Mouse (Mus musculus) liver, embryonic 15.5 days (tissue): ENCODE results near the gene Spink2. TPM values are rescaled to one million over a fixed set of nuclear protein-coding genes. Genes with fewer than 3 reads are reported as not detected.
"Not testable (repeated sequence)": the region's sequence is repeated elsewhere in the genome, so short reads cannot be mapped to it uniquely, and the experiment has no call there.

Experiments used
- ATAC-seq: fragments of 200-750 bp; cut with Nextera tagmentation; 2 replicates; pipeline ENCODE4 v1.8.0; 2017; ENCODE audit warnings: moderate number of reproducible peaks, mild to moderate bottlenecking, moderate library complexity; ENCODE audit not compliant: insufficient read depth
- H3K27ac ChIP-seq: fragments of 300-500 bp; sonication (generic); replicated peaks from 2 replicates; pipeline ENCODE4 v1.5.1; 2015; ENCODE audit warnings: mild to moderate bottlenecking, inconsistent platforms
- H3K27me3 ChIP-seq: fragments of 300-500 bp; sonication (generic); 2 replicates; pipeline ENCODE4 v1.6.1; 2015; ENCODE audit warnings: mild to moderate bottlenecking, inconsistent platforms
- H3K36me3 ChIP-seq: fragments of 300-500 bp; sonication (generic); replicated peaks from 2 replicates; pipeline ENCODE4 v1.6.1; 2015; ENCODE audit warnings: moderate library complexity, mild to moderate bottlenecking, inconsistent platforms
- H3K4me1 ChIP-seq: fragments of 300-500 bp; sonication (generic); replicated peaks from 2 replicates; pipeline ENCODE4 v1.6.1; 2015; ENCODE audit warnings: inconsistent platforms
- H3K4me2 ChIP-seq: fragments of 300-500 bp; sonication (generic); 2 replicates; pipeline ENCODE4 v1.6.1; 2015; ENCODE audit warnings: moderate library complexity, mild to moderate bottlenecking, inconsistent platforms
- H3K4me3 ChIP-seq: fragments of 300-500 bp; sonication (generic); replicated peaks from 2 replicates; pipeline ENCODE4 v1.5.1; 2015; ENCODE audit warnings: mild to moderate bottlenecking, inconsistent platforms
- H3K9ac ChIP-seq: fragments of 300-500 bp; sonication (generic); 2 replicates; pipeline ENCODE4 v1.6.1; 2015; ENCODE audit warnings: moderate library complexity, mild to moderate bottlenecking, inconsistent platforms
- H3K9me3 ChIP-seq: fragments of 300-500 bp; sonication (generic); replicated peaks from 2 replicates; pipeline ENCODE4 v1.6.1; 2016; ENCODE audit warnings: inconsistent platforms
- WGBS: fragments of 180-500 bp; shearing (Covaris S2); methylation state at CpG from one replicate; pipeline ENCODE4 v1.1.7; 2015; ENCODE audit warnings: mixed read lengths; ENCODE audit not compliant: insufficient replicate concordance; 5-methylcytosine and 5-hydroxymethylcytosine counted together
- polyA plus RNA-seq: library from polyadenylated mRNA; unstranded; fragments of >200 nt; fragmentation: Nextera tagmentation; extraction: Ambion mirVana; gene quantifications from 2 replicates; pipeline ENCODE4 v1.2.1, GENCODE M21; 2015

The Spink2 gene
- polyA plus RNA-seq, 1 experiment from 2014 or later: 0.21 TPM

GRCm38 (mm10) chr5:77193951-77194350 lies 17.3 kb downstream of the Spink2 start:
- Histone ChIP-seq H3K4me1 (no peaks in the 10 kb centered on the region), H3K9ac (no peak overlapping the region), H3K9me3 (no peaks in the 10 kb centered on the region), H3K27me3 (no peaks in the 10 kb centered on the region), H3K27ac (no peak overlapping the region), H3K4me2 (no peak overlapping the region), H3K36me3 (no peaks in the 10 kb centered on the region), H3K4me3 (no peak overlapping the region)
- ATAC-seq: no peak
- 34% methylated on average over 3 of the region's 3 CpGs for WGBS

GRCm38 (mm10) chr5:77193266-77193665 lies 18.0 kb downstream of the Spink2 start:
- no peak for ATAC-seq
- H3K4me2 ChIP-seq: no peak overlapping the region

GRCm38 (mm10) chr5:77191631-77192030 lies 19.6 kb downstream of the Spink2 start:
- ATAC-seq: no peak
- Histone ChIP-seq H3K36me3 (no peaks in the 10 kb centered on the region), H3K4me1 (no peaks in the 10 kb centered on the region), H3K4me3 (no peak overlapping the region), H3K9me3 (no peaks in the 10 kb centered on the region), H3K9ac (no peak overlapping the region), H3K27ac (no peak overlapping the region), H3K27me3 (no peaks in the 10 kb centered on the region), H3K4me2 (no peak overlapping the region)
- 50% methylated on average over 1 of the region's 1 CpGs for WGBS

More at GRCm38 (mm10) chr5:77193266-77193665, 18.0 kb downstream of the Spink2 start:
- no peaks in the 10 kb centered on the region for H3K4me1 ChIP-seq
- H3K9me3 ChIP-seq: no peaks in the 10 kb centered on the region
- no peaks in the 10 kb centered on the region for H3K36me3 ChIP-seq
- no peak overlapping the region for H3K27ac ChIP-seq
- H3K9ac ChIP-seq: no peak overlapping the region
- 11% methylated on average over 4 of the region's 4 CpGs for WGBS
- H3K4me3 ChIP-seq: no peak overlapping the region
- no peaks in the 10 kb centered on the region for H3K27me3 ChIP-seq

- 51% methylated on average over 4 of the region's 4 CpGs for WGBS
- Histone ChIP-seq H3K36me3 (no peaks in the 10 kb centered on the region), H3K9me3 (no peaks in the 10 kb centered on the region), H3K27me3 (no peaks in the 10 kb centered on the region), H3K27ac (no peak overlapping the region), H3K4me3 (no peak overlapping the region), H3K9ac (no peak overlapping the region), H3K4me2 (no peak overlapping the region), H3K4me1 (no peaks in the 10 kb centered on the region)
- no peak for ATAC-seq
Measured at GRCm38 (mm10) chr5:77191106-77191505, 20.2 kb downstream of the Spink2 start.

GRCm38 (mm10) chr5:77188738-77189137 lies 22.5 kb downstream of the Spink2 start:
- Histone ChIP-seq H3K9ac (no peak overlapping the region), H3K27ac (no peak overlapping the region), H3K27me3 (no peaks in the 10 kb centered on the region), H3K36me3 (no peaks in the 10 kb centered on the region), H3K4me1 (no peaks in the 10 kb centered on the region), H3K4me2 (no peak overlapping the region), H3K9me3 (no peaks in the 10 kb centered on the region), H3K4me3 (no peak overlapping the region)
- no peak for ATAC-seq
- 40% methylated on average over 3 of the region's 3 CpGs for WGBS

DNA sequence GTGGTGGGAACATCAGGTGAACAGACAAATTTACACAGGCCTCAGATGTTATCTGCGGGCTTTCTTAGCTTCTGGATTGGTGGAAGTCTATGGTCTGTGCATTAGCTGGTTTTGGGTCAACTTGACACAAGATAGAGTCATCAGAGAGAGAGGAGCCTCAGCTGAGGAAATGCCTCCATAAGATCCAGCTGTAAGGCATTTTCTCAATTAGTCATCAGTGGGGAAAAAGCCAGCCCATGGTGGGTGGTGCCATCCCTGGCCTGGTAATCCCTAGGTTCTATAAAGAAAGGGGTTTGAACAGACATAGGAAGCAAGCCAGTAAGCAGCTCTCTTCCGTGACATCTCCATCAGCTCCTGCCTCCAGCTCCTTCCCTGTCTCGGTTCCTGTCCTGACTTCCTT lies 25.9 kb downstream of the Spink2 start:
- ATAC-seq: no peak
- no peaks in the 10 kb centered on the region for H3K36me3 ChIP-seq
- no peak overlapping the region for H3K4me2 ChIP-seq
- no peak overlapping the region for H3K9ac ChIP-seq
- H3K27me3 ChIP-seq: no peaks in the 10 kb centered on the region
- no peaks in the 10 kb centered on the region for H3K9me3 ChIP-seq
- no peak overlapping the region for H3K27ac ChIP-seq
- no peaks in the 10 kb centered on the region for H3K4me1 ChIP-seq
- 68% methylated on average over 3 of the region's 3 CpGs for WGBS
- H3K4me3 ChIP-seq: no peak overlapping the region

GRCm38 (mm10) chr5:77183876-77184275 lies 27.4 kb downstream of the Spink2 start:
- ATAC-seq: not testable (repeated sequence)
- WGBS: 55% methylated on average over 5 of the region's 5 CpGs

DNA sequence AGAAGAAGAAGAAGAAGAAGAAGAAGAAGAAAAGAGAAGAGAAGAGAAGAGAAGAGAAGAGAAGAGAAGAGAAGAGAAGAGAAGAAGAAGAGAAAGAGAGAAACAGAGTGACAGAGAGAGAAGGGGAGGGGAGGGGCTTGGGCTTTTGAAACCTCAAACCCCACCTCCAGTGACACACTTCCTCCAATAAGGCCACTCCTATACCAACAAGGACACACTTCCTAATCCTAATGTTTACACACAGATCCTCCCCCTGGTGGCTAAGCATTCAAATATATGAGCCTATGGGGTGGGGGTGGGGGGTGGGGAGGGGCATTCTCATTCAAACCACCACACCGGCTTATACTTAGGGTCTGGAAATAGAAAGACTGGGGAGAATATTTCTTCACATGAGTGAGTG lies 27.9 kb downstream of the Spink2 start:
- H3K27me3 ChIP-seq: no peaks in the 10 kb centered on the region
- 37% methylated on average over 1 of the region's 1 CpGs for WGBS
- no peak overlapping the region for H3K4me2 ChIP-seq
- no peak for ATAC-seq
- H3K27ac ChIP-seq: no peak overlapping the region
- no peaks in the 10 kb centered on the region for H3K9me3 ChIP-seq
- H3K36me3 ChIP-seq: no peaks in the 10 kb centered on the region
- H3K4me3 ChIP-seq: no peak overlapping the region
- no peak overlapping the region for H3K9ac ChIP-seq
- no peaks in the 10 kb centered on the region for H3K4me1 ChIP-seq

More at GRCm38 (mm10) chr5:77183876-77184275, 27.4 kb downstream of the Spink2 start:
- not testable (repeated sequence) for H3K4me3 ChIP-seq, H3K27ac ChIP-seq, H3K36me3 ChIP-seq, H3K9me3 ChIP-seq, H3K27me3 ChIP-seq, H3K4me2 ChIP-seq, H3K4me1 ChIP-seq, H3K9ac ChIP-seq

- H3K27ac ChIP-seq: no peak overlapping the region
- no peaks in the 10 kb centered on the region for H3K9me3 ChIP-seq
- 67% methylated on average over 7 of the region's 7 CpGs for WGBS
- no peak overlapping the region for H3K4me2 ChIP-seq
- H3K27me3 ChIP-seq: no peaks in the 10 kb centered on the region
- H3K36me3 ChIP-seq: no peaks in the 10 kb centered on the region
- H3K4me1 ChIP-seq: no peaks in the 10 kb centered on the region
- ATAC-seq: no peak
- H3K4me3 ChIP-seq: no peak overlapping the region
- no peak overlapping the region for H3K9ac ChIP-seq
Measured at GRCm38 (mm10) chr5:77181508-77181907, 29.8 kb downstream of the Spink2 start.

DNA sequence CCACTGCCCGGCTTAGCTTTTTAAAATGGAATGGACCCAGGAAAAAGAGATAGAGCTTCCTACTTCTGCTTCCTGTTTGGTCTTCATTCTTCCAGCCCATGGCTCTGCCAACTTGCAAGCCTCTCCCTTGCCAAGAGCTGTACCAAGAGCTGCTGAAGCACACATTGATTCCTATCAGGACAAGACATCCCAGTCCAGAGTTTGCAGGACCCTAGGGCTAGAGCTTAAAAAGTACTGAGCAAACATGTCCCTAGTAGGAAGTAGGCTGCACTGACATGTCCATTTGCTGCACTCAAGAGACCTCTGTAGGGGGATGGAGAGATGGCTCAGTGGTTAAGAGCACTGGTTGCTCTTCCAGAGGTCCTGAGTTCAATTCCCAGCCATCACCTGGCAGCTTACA lies 32.3 kb downstream of the Spink2 start:
- Histone ChIP-seq H3K9me3 (no peaks in the 10 kb centered on the region), H3K36me3 (no peaks in the 10 kb centered on the region), H3K4me1 (no peaks in the 10 kb centered on the region), H3K9ac (no peak overlapping the region), H3K4me3 (no peak overlapping the region), H3K27me3 (no peaks in the 10 kb centered on the region), H3K27ac (no peak overlapping the region), H3K4me2 (no peak overlapping the region)
- ATAC-seq: no peak
- WGBS: 55% methylated on average over 1 of the region's 1 CpGs

- Histone ChIP-seq H3K4me2 (no peak overlapping the region), H3K36me3 (no peaks in the 10 kb centered on the region), H3K4me3 (no peak overlapping the region), H3K9ac (no peak overlapping the region), H3K9me3 (no peaks in the 10 kb centered on the region), H3K4me1 (no peaks in the 10 kb centered on the region), H3K27ac (no peak overlapping the region), H3K27me3 (no peaks in the 10 kb centered on the region)
- 42% methylated on average over 9 of the region's 9 CpGs for WGBS
- no peak for ATAC-seq
Measured at GRCm38 (mm10) chr5:77178008-77178407, 33.3 kb downstream of the Spink2 start.

GRCm38 (mm10) chr5:77174779-77175178 lies 36.5 kb downstream of the Spink2 start:
- H3K36me3 ChIP-seq: no peaks in the 10 kb centered on the region
- no peaks in the 10 kb centered on the region for H3K9me3 ChIP-seq
- 42% methylated on average over 4 of the region's 4 CpGs for WGBS

More at GRCm38 (mm10) chr5:77174779-77175178, 36.5 kb downstream of the Spink2 start:
- Histone ChIP-seq H3K27ac (no peak overlapping the region), H3K4me3 (no peak overlapping the region), H3K4me1 (no peaks in the 10 kb centered on the region), H3K27me3 (no peaks in the 10 kb centered on the region), H3K4me2 (no peak overlapping the region), H3K9ac (no peak overlapping the region)
- no peak for ATAC-seq
